Mouse (Mus musculus): ENCODE measurements around the gene Cdh1.

DNA sequence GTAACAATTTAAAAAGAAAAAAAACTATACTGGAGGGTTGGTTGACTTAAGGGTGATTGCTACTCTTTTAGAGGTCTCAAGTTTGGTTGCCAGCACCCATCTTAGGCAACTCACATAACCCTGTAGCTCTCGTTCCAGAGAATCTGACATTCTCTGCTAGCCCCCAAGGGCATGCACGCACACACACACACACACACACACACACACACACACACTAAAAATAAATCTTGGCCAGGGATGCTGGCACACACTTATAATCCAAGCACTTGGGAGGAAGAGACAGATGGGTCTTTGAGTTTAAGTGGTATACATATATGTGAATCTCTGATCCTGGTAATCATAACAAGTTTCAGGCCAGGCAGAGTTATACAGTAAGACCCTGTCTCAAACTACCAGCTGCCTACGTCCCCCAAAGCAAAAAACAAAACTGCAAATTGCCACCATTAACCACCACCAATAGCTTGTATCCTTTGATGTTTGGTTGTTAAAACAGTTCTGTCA is 94.6 kb downstream of the Cdh1 start:
- TF ChIP-seq CTCF (IDR thresholded peaks at IDR 0.05; ENCODE audit: low read depth, low read length) = no peak
- TF ChIP-seq EP300 (IDR thresholded peaks at IDR 0.05; ENCODE audit: insufficient read depth, low read depth, low read length) = no peak
- TF ChIP-seq POLR2A (IDR thresholded peaks at IDR 0.05; ENCODE audit: insufficient read depth, low read length) = no peak

Measured in ES-Bruce4 (cell line).